Mouse (Mus musculus) gastrocnemius, postnatal 10 days (tissue): ENCODE data around the gene Slc8b1. TPM values are rescaled to one million over a fixed set of nuclear protein-coding genes. Genes with fewer than 3 reads are reported as not detected.
A peak's percentile ranks its signal among the peaks of the same experiment; 100 is the strongest.
"Not testable (repeated sequence)": the region's sequence is repeated elsewhere in the genome, so short reads cannot be mapped to it uniquely, and the experiment has no call there.

Experiments used
- DNase-seq: peaks from one replicate; pipeline ENCODE4 v3.0.0; 2021; ENCODE audit warnings: mixed read lengths
- total RNA-seq, 2 experiments: library from RNA; stranded (reverse); gene quantifications; 2 replicates each; pipeline ENCODE4 v1.2.3; 2021

Gene Slc8b1
- total RNA-seq, 2 experiments from 2014 or later, result 15.1 to 20.0 TPM

DNA sequence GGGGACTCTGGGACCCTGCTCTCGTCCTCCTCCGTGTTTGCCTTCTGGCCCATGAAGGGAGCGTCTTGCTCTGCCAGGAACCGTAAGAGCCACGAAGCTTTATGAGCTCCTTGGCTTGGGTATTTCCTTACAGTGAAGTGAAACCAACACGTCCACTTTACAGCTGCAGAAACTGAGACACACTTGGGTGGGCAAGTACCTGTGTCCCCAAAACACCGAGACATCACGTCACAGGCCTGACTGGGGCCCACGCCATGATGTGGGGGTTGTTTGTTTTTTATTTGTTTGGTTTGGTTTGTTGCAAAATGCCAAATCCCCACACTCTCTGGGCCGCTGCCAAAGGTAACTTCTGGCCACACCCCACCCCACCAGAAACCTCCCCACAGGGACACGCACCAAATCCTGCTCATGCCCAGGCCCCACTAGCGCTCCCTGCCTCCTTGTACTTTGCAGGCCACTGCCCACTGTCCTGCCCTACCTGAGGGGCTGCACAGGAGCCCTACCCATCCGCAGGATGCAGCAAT, 15.2 kb upstream of the Slc8b1 start:
- DNase-seq, result no peak

DNA sequence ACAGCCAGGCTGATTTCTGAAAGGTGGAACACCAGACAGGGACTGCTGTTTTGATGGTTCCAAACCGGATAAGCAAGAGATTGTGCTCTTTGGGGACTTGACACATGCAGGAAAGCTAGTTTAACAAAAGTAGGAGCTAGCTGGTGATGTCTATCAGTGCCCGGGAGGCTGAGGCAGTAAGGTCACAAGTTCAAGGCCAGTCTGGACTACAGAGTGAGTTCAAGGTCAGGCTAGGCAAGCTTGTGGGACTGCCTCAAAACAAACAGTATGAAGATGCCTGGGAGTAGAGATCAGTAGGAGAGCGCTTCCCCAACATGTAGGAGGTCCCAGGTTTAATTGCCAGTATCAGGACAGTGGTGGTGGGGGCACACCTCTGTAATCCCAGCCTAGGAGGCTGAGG, 13.9 kb upstream of the Slc8b1 start:
- DNase-seq, result no peak

DNA sequence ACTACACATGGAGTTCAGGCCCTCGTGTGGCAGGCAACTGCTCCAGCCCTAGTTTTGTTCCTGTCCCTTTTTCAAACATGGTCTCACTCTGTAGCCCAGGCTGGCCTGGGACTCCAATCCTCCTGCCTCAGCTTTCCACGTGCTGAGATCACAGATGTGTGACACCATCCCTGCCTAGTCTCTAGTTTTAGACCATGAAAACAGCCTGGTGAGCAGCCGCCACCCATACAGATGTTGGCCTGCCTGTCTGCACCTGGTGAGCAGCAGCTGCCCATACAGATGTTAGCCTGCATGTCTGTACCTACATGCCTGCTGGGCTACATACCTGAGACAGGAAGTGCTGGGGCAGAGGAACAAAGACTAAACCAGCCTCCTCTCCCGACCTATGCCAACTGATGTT, 11.8 kb upstream of the Slc8b1 start:
- no peak for DNase-seq

DNA sequence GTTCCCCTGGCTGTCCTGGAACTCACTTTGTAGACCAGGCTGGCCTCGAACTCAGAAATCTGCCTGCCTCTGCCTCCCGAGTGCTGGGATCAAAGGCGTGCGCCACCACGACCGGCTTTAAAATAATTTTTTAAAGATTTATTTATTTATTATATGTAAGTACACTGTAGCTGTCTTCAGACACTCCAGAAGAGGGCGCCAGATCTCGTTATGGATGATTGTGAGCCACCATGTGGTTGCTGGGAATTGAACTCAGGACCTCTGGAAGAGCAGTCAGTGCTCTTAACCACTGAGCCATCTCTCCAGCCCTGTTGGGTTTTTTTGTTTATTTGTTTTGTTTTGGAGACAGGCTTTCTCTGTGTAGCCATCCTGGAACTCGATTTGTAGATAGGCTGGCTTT, 10.4 kb upstream of the Slc8b1 start:
- not testable (repeated sequence) for DNase-seq

DNA sequence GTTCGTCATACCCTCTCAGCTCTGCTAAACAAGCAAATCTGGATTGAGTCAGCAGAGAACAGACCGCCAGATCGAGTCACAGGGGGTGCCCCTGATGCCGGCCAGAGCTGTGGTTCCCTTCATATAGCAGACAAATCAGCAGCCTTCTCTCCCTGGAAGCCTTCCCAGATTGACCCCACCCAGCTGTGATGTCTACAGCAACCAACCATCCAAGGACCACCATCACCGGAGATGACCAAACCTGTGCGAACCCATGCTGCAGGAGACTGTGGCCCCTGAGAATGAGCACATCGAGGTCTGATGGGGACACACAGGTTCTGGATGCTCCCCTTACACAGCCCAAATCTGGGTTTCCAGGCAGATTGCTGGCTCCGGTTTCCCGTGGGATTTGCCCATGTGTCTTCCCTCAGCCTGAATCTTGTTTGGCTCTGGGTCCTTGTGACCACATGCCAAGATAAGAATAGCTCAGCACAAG, 8.8 kb upstream of the Slc8b1 start:
- no peak for DNase-seq

DNA sequence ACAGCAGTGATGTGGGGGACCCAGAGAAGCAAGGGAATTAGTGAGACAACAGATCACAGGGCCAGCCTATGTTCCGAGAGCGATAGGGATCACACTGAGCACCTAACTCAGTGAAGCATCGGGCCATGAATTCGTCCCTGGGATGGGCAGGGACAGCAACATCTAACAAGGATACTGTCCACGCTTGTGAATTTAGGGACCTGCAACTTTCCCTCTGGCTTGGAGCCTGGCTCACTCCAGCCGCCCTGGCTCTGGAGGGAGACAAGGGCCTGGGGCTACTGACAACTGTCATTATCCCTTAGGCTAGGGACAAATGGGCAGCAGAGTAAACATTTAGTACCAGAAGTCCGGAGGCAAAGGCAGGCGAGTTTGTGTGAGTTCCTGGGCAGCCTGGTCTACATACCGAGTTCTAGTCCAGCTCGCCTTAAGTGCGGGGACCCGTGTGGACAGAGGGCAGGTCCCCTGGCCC, 8.3 kb upstream of the Slc8b1 start:
- DNase-seq, result no peak

DNA sequence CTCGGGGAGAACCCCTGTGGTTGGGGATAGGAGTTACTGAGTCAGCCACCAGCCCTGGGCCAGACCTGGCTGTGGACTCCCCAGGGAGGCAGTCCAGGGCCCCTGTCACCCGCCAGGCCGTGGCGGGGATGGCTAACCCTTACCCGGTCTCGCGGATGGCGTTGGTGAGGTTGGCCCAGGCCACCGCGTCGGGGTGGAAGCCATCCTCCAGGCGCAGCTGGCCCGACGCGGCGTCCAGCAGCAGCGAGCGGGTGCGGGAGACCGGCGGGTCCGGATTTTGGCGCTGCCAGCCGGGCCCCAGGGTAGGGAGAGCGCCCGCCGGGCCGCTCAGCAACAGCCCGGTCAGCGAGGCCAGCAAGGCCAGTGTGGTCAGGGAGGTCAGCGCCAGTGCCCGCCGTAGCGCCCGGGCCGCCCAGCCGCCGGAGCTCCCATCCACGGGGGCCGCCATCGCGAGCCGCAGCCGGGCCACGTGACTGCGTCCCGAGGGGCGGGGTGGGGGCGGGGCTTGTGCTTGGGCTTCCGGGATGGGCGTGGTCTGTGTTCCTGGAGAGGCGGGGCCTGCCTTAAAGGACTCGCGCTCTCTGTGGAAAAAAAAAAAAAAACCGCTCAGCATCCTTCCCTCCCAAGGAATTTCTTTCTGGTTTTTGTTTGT, 7.7 kb upstream of the Slc8b1 start, which contains the start of gene Plbd2:
Plbd2 (minus strand) TSS at position 482 of the 652 bp plus-strand sequence.
- peak; percentile 88 for DNase-seq

DNA sequence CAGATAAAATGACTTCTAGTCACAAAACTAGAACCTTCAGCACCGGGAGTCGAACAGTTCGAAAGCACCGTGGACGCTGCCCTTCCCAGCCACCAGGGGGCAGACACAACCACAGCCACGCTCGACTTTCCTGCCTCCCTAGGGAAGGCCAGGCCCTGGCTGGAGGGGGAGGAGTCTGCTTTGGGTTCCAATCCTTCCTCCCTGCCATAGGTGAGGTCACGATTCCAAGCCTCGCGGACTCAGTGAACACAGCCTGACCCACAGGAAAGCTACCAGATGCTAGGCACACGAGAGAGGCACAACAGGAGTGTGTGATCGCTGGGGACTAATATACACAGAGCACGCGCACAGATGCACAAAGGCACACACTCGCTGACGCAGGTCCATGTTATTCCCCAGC, 5.6 kb upstream of the Slc8b1 start:
- peak; percentile 81 for DNase-seq

DNA sequence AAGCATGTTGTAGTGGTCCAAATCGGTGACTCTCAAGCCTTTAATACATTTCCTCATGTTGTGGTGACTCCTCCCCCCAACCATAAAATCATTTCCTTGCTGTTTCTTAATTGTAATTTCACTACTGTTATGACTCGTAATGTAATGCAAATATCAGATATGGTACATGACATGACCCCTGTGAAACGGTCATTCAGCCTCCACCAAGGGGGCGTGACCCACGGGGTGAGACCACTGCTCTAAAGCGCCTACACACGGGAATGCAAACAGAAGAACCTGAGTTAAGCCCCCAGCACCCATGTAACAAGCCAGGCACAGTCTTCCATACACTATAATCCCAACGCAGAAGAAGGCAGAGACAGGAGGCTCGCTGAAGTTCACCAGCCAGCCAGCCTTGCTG, 5.2 kb upstream of the Slc8b1 start:
- DNase-seq, result no peak

DNA sequence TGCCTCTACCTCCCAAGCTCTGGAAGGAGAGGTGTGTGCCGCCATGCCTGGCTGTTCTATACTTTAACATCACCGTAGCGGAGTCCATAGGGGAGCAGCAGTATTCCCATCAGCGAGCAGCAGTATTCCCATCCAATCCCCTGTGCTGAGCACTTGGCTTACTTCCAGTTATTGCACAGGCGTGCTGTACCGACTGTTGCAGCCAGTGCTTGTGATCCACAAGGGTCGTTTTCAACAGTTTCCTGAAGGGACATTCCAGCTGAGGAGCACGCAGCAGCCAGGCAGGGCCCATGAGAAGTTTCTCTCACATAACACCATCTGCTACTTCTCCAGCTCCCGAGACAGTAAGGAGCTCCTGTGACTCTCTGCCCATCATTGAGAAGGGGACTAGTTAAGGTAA, 4.5 kb upstream of the Slc8b1 start:
- no peak for DNase-seq

DNA sequence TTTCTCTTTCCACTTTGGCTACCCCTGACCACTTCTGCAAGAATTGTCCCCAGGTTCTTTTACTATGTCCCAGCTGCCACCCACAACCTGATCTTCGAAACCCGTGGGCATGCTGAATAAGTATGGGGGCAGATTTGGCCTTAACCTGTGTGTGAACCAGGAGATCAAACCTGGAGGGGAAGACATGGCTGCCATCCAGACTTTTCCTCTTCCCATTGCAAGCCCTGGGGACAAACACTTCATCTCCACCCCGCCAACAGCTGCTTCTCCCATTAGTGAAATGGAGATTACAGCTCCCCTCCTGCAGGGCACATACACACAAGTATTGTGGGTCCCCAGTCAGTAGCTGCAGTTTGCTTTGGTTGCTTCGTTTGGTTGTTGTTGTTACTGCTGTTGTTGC, 3.7 kb upstream of the Slc8b1 start:
- DNase-seq, result no peak

DNA sequence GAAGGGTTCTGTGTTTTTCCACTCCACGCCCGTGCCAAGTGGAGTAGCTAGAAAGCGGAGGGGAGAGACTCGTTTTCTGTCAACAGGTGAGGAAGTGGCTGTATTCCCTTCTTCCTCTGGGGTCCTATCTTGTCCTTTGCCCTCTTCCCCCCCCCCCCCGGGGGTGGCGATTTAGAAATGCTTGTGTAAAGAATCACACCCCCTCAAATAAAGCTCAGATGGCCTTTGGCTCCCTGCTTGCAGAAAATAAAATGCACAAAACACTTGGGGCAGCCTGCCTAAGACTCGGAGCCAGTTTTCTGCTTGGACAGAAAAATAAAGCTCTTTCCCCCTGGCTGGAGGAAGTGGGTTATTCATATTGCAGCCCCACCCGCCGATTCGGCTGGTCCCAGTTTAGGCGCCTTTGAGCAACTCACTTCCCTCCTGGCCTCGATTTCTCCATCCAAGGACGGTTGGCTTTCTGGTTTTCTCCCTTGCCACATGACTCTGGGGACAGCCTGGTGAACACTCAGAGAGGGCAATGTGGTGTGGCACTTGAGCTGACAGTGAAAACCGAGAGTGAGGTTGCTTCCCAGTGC, 764 bp downstream of the Slc8b1 start:
- DNase-seq, result no peak

DNA sequence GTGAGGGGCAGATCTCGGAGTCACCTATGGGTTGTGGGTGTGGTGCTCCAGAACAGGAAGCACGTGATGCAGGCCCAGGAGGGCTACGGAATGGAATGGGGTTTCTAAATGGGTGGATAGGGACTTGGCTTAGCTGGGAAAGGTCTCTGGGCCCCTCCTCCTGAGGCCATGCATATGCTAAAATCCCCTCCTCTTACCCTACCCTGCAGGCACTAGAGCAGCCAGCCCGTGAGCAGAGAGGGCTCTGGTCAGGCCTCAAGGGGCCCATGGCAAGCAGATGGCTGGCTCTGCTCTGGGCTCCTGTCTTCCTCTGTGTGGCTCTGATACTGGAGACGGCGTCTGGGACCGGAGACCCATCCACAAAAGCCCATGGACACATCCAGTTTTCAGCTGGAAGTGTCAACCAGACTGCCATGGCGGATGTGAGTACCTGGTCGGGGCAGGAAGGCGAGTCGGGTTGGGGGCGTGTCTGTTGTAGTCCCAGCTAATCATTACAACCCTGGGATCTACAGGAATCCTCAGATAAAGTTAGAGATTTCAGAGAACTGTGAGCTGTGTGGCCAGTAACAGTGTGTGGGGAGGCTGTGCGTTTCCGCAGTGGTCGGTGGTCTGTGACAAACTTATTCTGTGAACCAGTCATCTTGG, 2.1 kb downstream of the Slc8b1 start:
- no peak for DNase-seq

DNA sequence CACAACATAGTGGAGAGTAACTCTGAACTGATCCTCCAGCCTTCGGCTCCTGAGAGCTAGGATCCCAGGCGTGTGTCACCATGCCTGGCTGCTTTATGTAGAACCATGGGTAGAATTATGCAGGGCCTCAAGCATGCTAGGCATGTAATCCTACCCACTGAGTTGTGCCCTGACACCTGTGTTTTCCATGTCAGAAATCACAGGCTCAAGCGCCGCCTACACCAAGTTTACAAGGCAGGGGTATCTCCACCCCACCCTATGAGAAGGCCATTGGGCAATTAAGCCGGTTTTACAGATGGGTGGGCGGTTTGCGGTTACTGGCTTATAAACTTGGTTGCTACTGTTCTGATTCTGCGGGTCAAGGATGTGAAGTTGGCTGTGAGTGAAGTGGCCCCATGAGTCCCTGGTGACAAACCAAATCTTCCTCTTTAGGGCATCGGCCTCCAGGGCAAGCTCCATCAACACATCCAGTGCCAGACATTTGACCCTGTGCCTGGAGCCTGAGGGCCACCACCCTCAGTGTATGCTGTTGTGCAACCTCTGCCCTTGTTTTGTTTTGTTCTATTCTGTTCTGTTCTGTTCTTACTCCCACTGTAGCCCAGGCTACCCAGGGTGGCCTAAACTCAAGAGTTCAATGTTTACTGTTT, 3.2 kb downstream of the Slc8b1 start:
- no peak for DNase-seq

DNA sequence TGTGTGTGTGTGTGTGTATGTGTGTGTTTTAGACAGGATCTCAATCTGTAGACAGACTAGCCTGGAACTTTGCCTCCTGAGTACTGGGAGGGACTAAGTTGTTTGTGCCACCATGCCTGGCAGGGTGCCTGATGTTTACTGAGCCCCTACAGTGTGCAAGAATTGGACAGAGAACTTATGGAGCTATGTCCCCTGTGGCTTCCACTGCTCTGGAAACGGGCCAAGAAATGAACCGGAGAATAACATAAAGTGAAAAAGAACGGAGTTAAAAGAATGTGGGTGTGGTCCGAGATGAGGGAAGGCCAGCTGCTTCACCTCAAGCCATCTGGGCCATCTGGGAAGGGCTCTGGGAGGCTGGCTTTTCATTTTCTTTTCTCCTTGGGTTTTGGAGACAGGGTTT, 3.8 kb downstream of the Slc8b1 start:
- DNase-seq, result no peak

DNA sequence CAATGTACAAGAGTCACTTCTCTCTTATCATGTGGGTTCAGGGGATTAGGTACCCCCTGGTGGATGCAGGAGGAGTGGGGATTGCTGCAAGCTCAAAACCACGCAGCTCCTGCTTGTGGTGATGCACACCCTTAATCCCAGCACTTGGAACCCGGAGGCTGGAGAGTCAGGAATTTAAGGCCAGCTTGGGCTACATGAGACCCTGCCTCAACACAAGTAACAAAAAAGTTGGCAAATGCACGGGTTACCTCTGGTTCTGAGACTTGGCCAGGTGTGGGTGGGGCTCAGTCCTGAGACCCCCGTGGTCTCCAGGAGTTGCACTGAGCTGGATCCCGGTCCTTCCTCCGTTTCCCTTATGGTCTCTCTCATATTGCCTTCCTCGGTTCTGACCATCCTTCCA, 4.5 kb downstream of the Slc8b1 start:
- no peak for DNase-seq

DNA sequence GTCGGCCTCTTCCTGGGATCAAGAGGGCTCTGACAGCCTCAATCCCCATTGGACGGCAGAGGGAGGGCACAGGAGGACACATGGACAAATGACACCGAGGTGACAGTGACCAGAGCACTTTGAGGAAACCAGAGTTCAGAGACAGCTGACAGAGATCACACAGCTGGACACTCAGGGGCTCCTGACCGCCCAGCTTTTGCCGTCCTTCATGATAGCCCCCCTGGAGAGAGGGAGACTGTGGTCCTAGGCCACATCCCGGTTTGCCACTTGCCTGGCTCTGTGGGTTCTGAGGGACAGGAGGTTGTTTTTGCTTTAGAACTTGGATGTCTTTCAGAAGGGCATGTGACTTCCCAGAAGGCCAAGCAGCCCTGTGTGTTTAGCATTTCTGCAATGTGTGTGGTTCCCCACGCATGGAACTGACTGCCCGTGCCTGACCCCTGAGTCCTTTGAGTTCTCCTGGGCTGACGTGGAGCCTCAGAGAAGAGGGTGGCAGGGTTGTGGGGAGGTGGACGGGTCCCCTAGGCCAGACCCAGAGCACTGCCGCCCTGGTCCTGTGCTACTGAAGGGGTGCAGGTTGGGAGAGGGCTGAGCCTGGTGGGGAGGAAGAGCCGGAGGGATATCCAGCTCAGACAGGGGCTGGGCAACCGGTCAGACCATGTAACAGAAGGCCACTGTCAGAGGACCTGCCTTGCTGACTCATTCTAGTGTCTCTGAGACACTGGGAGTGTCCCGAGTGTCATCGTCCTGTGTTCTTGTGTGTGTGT, 5.4 kb downstream of the Slc8b1 start:
- DNase-seq, result no peak

DNA sequence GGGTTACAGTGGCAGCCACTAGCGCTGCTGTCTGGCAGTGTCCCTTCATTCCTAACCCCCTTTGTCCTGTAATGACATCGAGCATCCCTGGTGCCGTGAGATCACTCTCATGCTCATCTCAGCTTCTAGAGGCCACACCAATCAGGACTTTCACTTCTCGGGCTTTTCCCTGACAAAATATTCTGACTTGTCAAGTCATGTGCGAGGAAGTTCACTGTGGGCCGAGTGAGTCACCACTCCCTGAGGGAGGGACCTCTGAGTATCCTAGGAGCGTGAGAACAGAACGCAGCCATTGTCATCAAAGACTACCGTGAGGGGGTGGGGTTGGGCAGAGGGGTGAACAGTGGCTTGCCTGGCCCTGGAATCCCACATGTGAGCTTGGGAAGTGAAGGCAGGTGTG, 6.6 kb downstream of the Slc8b1 start:
- DNase-seq, result no peak

DNA sequence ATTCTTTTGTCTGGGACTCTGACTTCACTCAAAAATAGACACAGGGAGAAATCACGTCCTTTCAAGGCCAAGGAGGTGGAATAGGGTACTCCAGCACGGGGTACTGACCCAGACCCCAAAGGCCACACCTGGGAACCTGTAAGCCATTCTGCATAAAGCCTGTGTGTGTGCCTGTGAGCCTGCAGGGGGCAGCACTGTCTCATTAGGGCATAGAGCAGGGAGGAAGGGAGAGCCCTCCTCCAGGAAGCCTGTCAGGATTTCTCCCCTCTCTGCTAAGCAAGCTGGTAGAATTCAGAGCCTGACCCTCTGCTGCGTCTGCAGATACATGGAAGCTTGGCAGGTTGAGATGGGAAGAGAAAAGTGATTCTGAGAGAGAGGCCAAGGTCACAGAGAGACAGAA, 11.7 kb downstream of the Slc8b1 start:
- DNase-seq, result no peak

DNA sequence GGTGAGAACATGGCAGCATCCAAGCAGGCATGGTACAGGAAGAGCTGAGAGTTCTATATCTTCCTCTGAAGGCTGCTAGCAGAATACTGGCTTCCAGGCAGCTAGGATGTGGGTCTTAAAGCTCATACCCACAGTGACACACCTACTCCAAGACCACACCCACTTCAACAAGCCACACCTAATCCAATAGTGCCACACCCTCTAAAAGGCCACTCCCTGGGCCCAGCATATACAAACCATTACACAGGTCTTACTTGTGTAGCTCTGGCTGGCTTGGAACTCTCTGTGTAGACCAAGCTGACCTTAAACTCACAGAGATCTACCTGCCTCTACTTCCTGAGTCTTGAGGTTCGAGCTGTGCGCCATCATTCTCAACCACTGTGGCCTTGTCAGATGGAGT, 13.8 kb downstream of the Slc8b1 start:
- no peak for DNase-seq

DNA sequence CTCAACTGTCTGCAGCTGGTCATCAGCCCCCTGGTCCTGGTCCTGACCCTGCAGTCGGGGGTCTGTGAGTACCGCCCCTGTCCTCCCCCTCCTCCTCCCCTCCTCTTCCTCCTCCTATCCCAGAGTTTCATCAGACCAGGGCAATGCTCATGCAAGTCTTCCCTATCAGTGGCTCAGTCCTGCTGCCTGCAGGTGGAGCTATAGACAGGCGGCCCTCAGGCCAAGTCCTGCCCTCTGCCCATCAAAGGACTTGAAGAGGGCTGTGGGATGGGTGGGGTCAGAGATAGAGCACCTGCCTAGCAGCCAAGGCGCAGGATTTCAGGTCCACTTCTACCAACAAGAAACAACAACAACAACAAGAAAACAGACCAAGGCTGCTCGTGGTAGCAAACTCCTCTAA, 14.8 kb downstream of the Slc8b1 start:
- no peak for DNase-seq

DNA sequence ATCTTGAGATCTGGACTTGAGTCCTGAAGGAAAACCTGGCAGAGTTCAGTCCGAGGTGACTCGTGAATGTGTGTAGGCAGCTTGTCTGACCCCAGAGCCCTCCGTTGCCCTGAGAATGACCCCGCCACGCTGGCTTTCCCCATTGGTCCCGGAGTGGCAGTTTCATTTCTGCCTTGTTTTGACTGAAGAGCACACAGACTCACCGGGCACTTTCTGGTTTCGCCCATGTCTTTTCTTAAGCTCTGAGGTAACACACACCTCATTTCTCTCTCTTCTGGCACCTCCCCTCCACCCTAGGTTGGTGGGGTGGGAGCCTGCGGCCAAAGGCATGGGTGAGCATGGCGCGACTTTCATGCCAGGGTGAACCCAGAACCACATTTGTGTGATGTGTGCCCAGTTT, 15.3 kb downstream of the Slc8b1 start:
- DNase-seq, result no peak
